ENCODE assay signal across 8 mouse cellular contexts in genomic region chr17:34564796-34565195, GRCm38 (mm10). TPM values are rescaled to one million over a fixed set of nuclear protein-coding genes. Genes with fewer than 3 reads are reported as not detected.
A peak's percentile ranks its signal among the peaks of the same experiment; 100 is the strongest.
DNase-seq lines count a peak whose midpoint lies in the region; ATAC-seq and TF ChIP-seq lines count a peak whose summit lies in the region.

No protein-coding gene starts in this region.

- no peaks in the 10 kb centered on the region for H3K9me3 ChIP-seq in ES-E14 (ENCODE audit: control insufficient read depth, insufficient read depth, low read depth, low read length)
- no peaks in the 10 kb centered on the region for H3K9me3 ChIP-seq in embryonic facial prominence, embryonic 15.5 days (replicated peaks)
- H3K9me3 ChIP-seq in hindbrain, embryonic 15.5 days, result no peaks in the 10 kb centered on the region
- no peaks in the 10 kb centered on the region for H3K9me3 ChIP-seq in liver, embryonic 12.5 days (replicated peaks)

- ATAC-seq in embryonic facial prominence, embryonic 15.5 days (ENCODE audit: insufficient number of reproducible peaks, low FRiP score, low TSS enrichment, low read depth), result no peak
- ATAC-seq in hindbrain, embryonic 15.5 days (ENCODE audit: low FRiP score, low read depth), result no peak
- ATAC-seq in liver, embryonic 12.5 days, result no peak
- no peak for ATAC-seq in megakaryocyte progenitor cell, adult 5-6 weeks (replicated peaks; ENCODE audit: poor library complexity)
- no peak for ATAC-seq in megakaryocyte-erythroid progenitor cell, adult 5-6 weeks (replicated peaks; ENCODE audit: low FRiP score, low TSS enrichment, poor library complexity, severe bottlenecking)

- peak overlapping the region; percentile 37 to 53; a peak in 3 of 4 replicates for H3K4me3 ChIP-seq in ES-E14 (ENCODE audit: insufficient read depth in 1 of 2, low read depth in 1 of 2, low read length in 2 of 2, poor library complexity in 1 of 2, severe bottlenecking in 1 of 2)
- no peak overlapping the region for H3K4me3 ChIP-seq in embryonic facial prominence, embryonic 15.5 days (replicated peaks)
- no peak overlapping the region for H3K4me3 ChIP-seq in hindbrain, embryonic 15.5 days
- no peak overlapping the region for H3K4me3 ChIP-seq in liver, embryonic 12.5 days

- H3K27ac ChIP-seq in ES-E14 (ENCODE audit: insufficient read depth, low read depth, low read length, poor library complexity, severe bottlenecking), result no peak overlapping the region
- H3K27ac ChIP-seq in embryonic facial prominence, embryonic 15.5 days (replicated peaks), result 0 out of 2 replicates have a peak overlapping the region, but pooled peaks have one; percentile 17
- peak overlapping the region; percentile 42; the same call in 1 of the 2 replicates for H3K27ac ChIP-seq in hindbrain, embryonic 15.5 days (replicated peaks)
- 0 out of 2 replicates have a peak overlapping the region, but pooled peaks have one; percentile 31 for H3K27ac ChIP-seq in liver, embryonic 12.5 days

- H3K4me1 ChIP-seq in ES-E14 (ENCODE audit: control insufficient read depth in 2 of 2, insufficient read depth in 2 of 2, low read length in 2 of 2, poor library complexity in 1 of 2), result peaks cover 16 to 30% of the 10 kb centered on the region in 2 experiments
- H3K4me1 ChIP-seq in embryonic facial prominence, embryonic 15.5 days, result peaks cover 5% of the 10 kb centered on the region; the same call in 1 of the 2 replicates
- H3K4me1 ChIP-seq in hindbrain, embryonic 15.5 days (replicated peaks), result no peaks in the 10 kb centered on the region
- peaks cover 21% of the 10 kb centered on the region for H3K4me1 ChIP-seq in liver, embryonic 12.5 days

- H3K4me2 ChIP-seq in embryonic facial prominence, embryonic 15.5 days (replicated peaks), result 0 out of 2 replicates have a peak overlapping the region, but pooled peaks have one; percentile 4
- H3K4me2 ChIP-seq in hindbrain, embryonic 15.5 days, result peak overlapping the region; percentile 14
- H3K4me2 ChIP-seq in liver, embryonic 12.5 days, result peak overlapping the region; percentile 26; the same call in 1 of the 2 replicates

- DNase-seq in ES-E14 (ENCODE audit: low read depth, low spot score), result no peak
- no peak for DNase-seq in right cerebral cortex, postnatal 4 days
- DNase-seq in gastrocnemius, adult 8-10 months (ENCODE audit: low spot score in 2 of 2), result no peak

- peaks cover 6% of the 10 kb centered on the region; the same call in 1 of the 2 replicates for H3K27me3 ChIP-seq in embryonic facial prominence, embryonic 15.5 days
- no peaks in the 10 kb centered on the region for H3K27me3 ChIP-seq in hindbrain, embryonic 15.5 days
- peaks cover 43% of the 10 kb centered on the region for H3K27me3 ChIP-seq in liver, embryonic 12.5 days (replicated peaks)

- WGBS in embryonic facial prominence, embryonic 15.5 days, result 51% methylated on average over 3 of the region's 3 CpGs
- WGBS in hindbrain, embryonic 15.5 days, result 53% methylated on average over 3 of the region's 3 CpGs
- 41% methylated on average over 3 of the region's 3 CpGs for WGBS in liver, embryonic 12.5 days (ENCODE audit: insufficient replicate concordance)

- in situ Hi-C loops in ES-E14 (cut with MboI; ENCODE audit: low sequenced_read_pairs in 2 of 2, unreplicated experiment in 2 of 2), result no loop called here

- H3K9ac ChIP-seq in ES-E14 (ENCODE audit: insufficient read depth, low read depth, low read length, poor library complexity, severe bottlenecking), result peak overlapping the region; percentile 42; the same call in 1 of the 2 replicates
- no peak overlapping the region for H3K9ac ChIP-seq in embryonic facial prominence, embryonic 15.5 days
- H3K9ac ChIP-seq in hindbrain, embryonic 15.5 days, result no peak overlapping the region
- H3K9ac ChIP-seq in liver, embryonic 12.5 days, result no peak overlapping the region

- peaks cover 2% of the 10 kb centered on the region; the same call in 1 of the 2 replicates for H3K36me3 ChIP-seq in ES-E14 (ENCODE audit: control insufficient read depth, insufficient read depth, low read length, poor library complexity, severe bottlenecking)
- H3K36me3 ChIP-seq in embryonic facial prominence, embryonic 15.5 days, result no peaks in the 10 kb centered on the region
- no peaks in the 10 kb centered on the region for H3K36me3 ChIP-seq in hindbrain, embryonic 15.5 days
- H3K36me3 ChIP-seq in liver, embryonic 12.5 days, result no peaks in the 10 kb centered on the region

TF ChIP-seq in ES-E14, 5 proteins besides CTCF, POLR2A, EP300 and RAD21:
- no peak for TF ChIP-seq CHD2 (IDR thresholded peaks at IDR 0.05; ENCODE audit: low read depth, low read length)
- TF ChIP-seq ZNF384 (IDR thresholded peaks at IDR 0.05; ENCODE audit: low read depth, low read length), result no peak
- TF ChIP-seq MAFK (IDR thresholded peaks at IDR 0.05; ENCODE audit: insufficient read depth, low read depth, low read length), result no peak
- no peak for TF ChIP-seq ZC3H11A (IDR thresholded peaks at IDR 0.05; ENCODE audit: borderline replicate concordance, low read depth, low read length)
- no peak for TF ChIP-seq HCFC1 (IDR thresholded peaks at IDR 0.05; ENCODE audit: borderline replicate concordance, insufficient read depth, low read length)
TF ChIP-seq in ES-E14: peak in this region for 0.

RNA-seq across cellular contexts. Expression of gene Notch4, which starts 0.7 kb away (rescaled TPM):
- 14.0 and 24.7 TPM in 2 replicates for total RNA-seq in ES-E14 (2012; rRNA removed)
- 5.7 and 6.5 TPM in 2 replicates for polyA plus RNA-seq in embryonic facial prominence, embryonic 15.5 days (2015; fragmentation: Nextera tagmentation; extraction: Ambion mirVana)
- 7.8 and 7.9 TPM in 2 replicates for polyA plus RNA-seq in hindbrain, embryonic 15.5 days (2015; fragmentation: Nextera tagmentation; extraction: Ambion mirVana)
- polyA plus RNA-seq in liver, embryonic 12.5 days (2016; fragmentation: Nextera tagmentation; extraction: Ambion mirVana), result 1.7 and 2.0 TPM in 2 replicates
- total RNA-seq in megakaryocyte progenitor cell, adult 5-6 weeks (2015), result 0.17 and 0.39 TPM in 2 replicates
- under 0.01 and 0.14 TPM in 2 replicates for total RNA-seq in megakaryocyte progenitor cell, adult 5-6 weeks (2017)
- 0.22 and 0.66 TPM in 2 replicates for total RNA-seq in megakaryocyte-erythroid progenitor cell, adult 5-6 weeks (2014; fragmentation: Nextera tagmentation)
- 0.11 and 0.75 TPM in 2 replicates for total RNA-seq in megakaryocyte-erythroid progenitor cell, adult 5-6 weeks (2017)
- 1 to 10 TPM; 4.6 to 8.2 (median 5.7) TPM for total RNA-seq in gastrocnemius, adult 8-10 months (2022)

RNA-seq across cellular contexts. Expression of gene Gpsm3, which starts 24.8 kb away (rescaled TPM):
- total RNA-seq in ES-E14 (2012; rRNA removed), result 4.9 and 5.8 TPM in 2 replicates
- polyA plus RNA-seq in embryonic facial prominence, embryonic 15.5 days (2015; fragmentation: Nextera tagmentation; extraction: Ambion mirVana), result 8.5 and 9.7 TPM in 2 replicates
- 4.1 TPM in 2 replicates for polyA plus RNA-seq in hindbrain, embryonic 15.5 days (2015; fragmentation: Nextera tagmentation; extraction: Ambion mirVana)
- polyA plus RNA-seq in liver, embryonic 12.5 days (2016; fragmentation: Nextera tagmentation; extraction: Ambion mirVana), result 10.7 and 11.0 TPM in 2 replicates
- 63.4 and 69.0 TPM in 2 replicates for total RNA-seq in megakaryocyte progenitor cell, adult 5-6 weeks (2015)
- total RNA-seq in megakaryocyte progenitor cell, adult 5-6 weeks (2017), result 14.5 and 20.2 TPM in 2 replicates
- 28.0 and 33.0 TPM in 2 replicates for total RNA-seq in megakaryocyte-erythroid progenitor cell, adult 5-6 weeks (2014; fragmentation: Nextera tagmentation)
- 7.8 and 11.2 TPM in 2 replicates for total RNA-seq in megakaryocyte-erythroid progenitor cell, adult 5-6 weeks (2017)
- total RNA-seq in gastrocnemius, adult 8-10 months (2022), result 1 to 10 TPM in 1 of 4 experiments, under 1 TPM in 3; 0.53 to 1.8 (median 0.77) TPM

RNA-seq across cellular contexts. Expression of gene Pbx2, which starts 26.3 kb away (rescaled TPM):
- 36.0 and 47.2 TPM in 2 replicates for total RNA-seq in ES-E14 (2012; rRNA removed)
- polyA plus RNA-seq in embryonic facial prominence, embryonic 15.5 days (2015; fragmentation: Nextera tagmentation; extraction: Ambion mirVana), result 11.0 and 13.3 TPM in 2 replicates
- 8.9 TPM in 2 replicates for polyA plus RNA-seq in hindbrain, embryonic 15.5 days (2015; fragmentation: Nextera tagmentation; extraction: Ambion mirVana)
- 6.9 and 8.3 TPM in 2 replicates for polyA plus RNA-seq in liver, embryonic 12.5 days (2016; fragmentation: Nextera tagmentation; extraction: Ambion mirVana)
- 17.0 and 20.6 TPM in 2 replicates for total RNA-seq in megakaryocyte progenitor cell, adult 5-6 weeks (2015)
- 24.9 and 26.7 TPM in 2 replicates for total RNA-seq in megakaryocyte progenitor cell, adult 5-6 weeks (2017)
- 31.1 and 31.3 TPM in 2 replicates for total RNA-seq in megakaryocyte-erythroid progenitor cell, adult 5-6 weeks (2014; fragmentation: Nextera tagmentation)
- 23.2 and 31.1 TPM in 2 replicates for total RNA-seq in megakaryocyte-erythroid progenitor cell, adult 5-6 weeks (2017)
- 10 to 100 TPM in 3 of 4 experiments, 1 to 10 TPM in 1; 9.1 to 15.4 (median 13.8) TPM for total RNA-seq in gastrocnemius, adult 8-10 months (2022)

RNA-seq across cellular contexts. Expression of gene Ager, which starts 32.9 kb away (rescaled TPM):
- 2.3 and 2.5 TPM in 2 replicates for total RNA-seq in ES-E14 (2012; rRNA removed)
- polyA plus RNA-seq in embryonic facial prominence, embryonic 15.5 days (2015; fragmentation: Nextera tagmentation; extraction: Ambion mirVana), result 3.3 and 3.7 TPM in 2 replicates
- polyA plus RNA-seq in hindbrain, embryonic 15.5 days (2015; fragmentation: Nextera tagmentation; extraction: Ambion mirVana), result 1.8 TPM in 2 replicates
- polyA plus RNA-seq in liver, embryonic 12.5 days (2016; fragmentation: Nextera tagmentation; extraction: Ambion mirVana), result 1.3 and 1.5 TPM in 2 replicates
- 1.5 and 2.6 TPM in 2 replicates for total RNA-seq in megakaryocyte progenitor cell, adult 5-6 weeks (2015)
- 0.24 and 3.0 TPM in 2 replicates for total RNA-seq in megakaryocyte progenitor cell, adult 5-6 weeks (2017)
- total RNA-seq in megakaryocyte-erythroid progenitor cell, adult 5-6 weeks (2014; fragmentation: Nextera tagmentation), result 2.6 and 6.6 TPM in 2 replicates
- 0.57 TPM in 1 of 2 replicates, not detected in the other for total RNA-seq in megakaryocyte-erythroid progenitor cell, adult 5-6 weeks (2017)
- under 1 TPM in 1 of 4 experiments, not detected in 3; 0.19 TPM for total RNA-seq in gastrocnemius, adult 8-10 months (2022)

RNA-seq across cellular contexts. Expression of gene Rnf5, which starts 38.7 kb away (rescaled TPM):
- 21.4 and 22.8 TPM in 2 replicates for total RNA-seq in ES-E14 (2012; rRNA removed)
- 117 and 119 TPM in 2 replicates for polyA plus RNA-seq in embryonic facial prominence, embryonic 15.5 days (2015; fragmentation: Nextera tagmentation; extraction: Ambion mirVana)
- 270 and 283 TPM in 2 replicates for polyA plus RNA-seq in hindbrain, embryonic 15.5 days (2015; fragmentation: Nextera tagmentation; extraction: Ambion mirVana)
- polyA plus RNA-seq in liver, embryonic 12.5 days (2016; fragmentation: Nextera tagmentation; extraction: Ambion mirVana), result 94.8 and 101 TPM in 2 replicates
- 50.6 and 51.6 TPM in 2 replicates for total RNA-seq in megakaryocyte progenitor cell, adult 5-6 weeks (2015)
- total RNA-seq in megakaryocyte progenitor cell, adult 5-6 weeks (2017), result 17.7 and 18.5 TPM in 2 replicates
- total RNA-seq in megakaryocyte-erythroid progenitor cell, adult 5-6 weeks (2014; fragmentation: Nextera tagmentation), result 46.9 and 66.2 TPM in 2 replicates
- total RNA-seq in megakaryocyte-erythroid progenitor cell, adult 5-6 weeks (2017), result 13.4 and 20.0 TPM in 2 replicates
- 10 to 100 TPM; 20.2 to 23.9 (median 22.7) TPM for total RNA-seq in gastrocnemius, adult 8-10 months (2022)

Comparison
In these comparisons a context has a peak if more than half of its experiments do, and no peak if none do; other contexts are left out.
1. H3K4me3 ChIP-seq: peak in ES-E14 (2 of 2); none in embryonic facial prominence, embryonic 15.5 days (single experiment), hindbrain, embryonic 15.5 days (single experiment) and liver, embryonic 12.5 days (single experiment).
2. Peak in every context shown above with its lines, with median percentiles within 50 percentile points of each other: H3K4me2 ChIP-seq.